Mouse (Mus musculus) left cerebral cortex, postnatal 25 days (tissue): Measurements from ENCODE around the gene Slk. TPM values are rescaled to one million over a fixed set of nuclear protein-coding genes. Genes with fewer than 3 reads are reported as not detected.

Source experiments
- DNase-seq, 2 experiments: peaks; one replicate each; pipeline ENCODE4 v3.0.0; 2022; ENCODE audit warnings: low spot score in 2 of 2, mixed read lengths in 1 of 2
- intact Hi-C: fragments of 180-260 bp; cut with DNase I; formaldehyde crosslinking; loops from one replicate; pipeline ENCODE4 v1.15.1; 2025
- total RNA-seq, 2 experiments: library from RNA; stranded (reverse); gene quantifications; 2 replicates each; pipeline ENCODE4 v1.2.3; 2021

Gene Slk
- 10 to 100 TPM; 57.1 to 57.6 TPM for total RNA-seq

GRCm38 (mm10) chr19:47579225-47579787, at the start of gene Slk:
Gene Slk (plus strand): TSS chr19:47579678.
- peak; percentile 77 to 85 for DNase-seq
- intact Hi-C loops = loop anchor here (2.0 kb wide), 2 partner anchors 43 to 73 kb away; partner anchors contain the start of gene Stn1

GRCm38 (mm10) chr19:47531309-47531708, 48.2 kb upstream of the Slk start:
- no peak for DNase-seq
- intact Hi-C loops = no loop called here

- DNase-seq = no peak
- intact Hi-C loops = no loop called here
These were observed 47.0 kb upstream of the Slk start for GRCm38 (mm10) chr19:47532449-47532848.

GRCm38 (mm10) chr19:47534131-47534530, 45.3 kb upstream of the Slk start:
- intact Hi-C loops = no loop called here
- DNase-seq = peak; percentile 48 to 71

- peak; percentile 96 to 98 for DNase-seq
- intact Hi-C loops = loop anchor here (2.0 kb wide), 1 partner anchor 42 kb away; the partner anchor contains the start of gene Slk
These were observed 42.8 kb upstream of the Slk start for GRCm38 (mm10) chr19:47536521-47537299.

- intact Hi-C loops = loop anchor here (2.0 kb wide), 1 partner anchor 41 kb away; the partner anchor contains the start of gene Slk
- no peak for DNase-seq
These were observed 42.1 kb upstream of the Slk start, which contains the start of gene Stn1 for GRCm38 (mm10) chr19:47537300-47537792. Gene Stn1 (minus strand): TSS chr19:47537507.

- intact Hi-C loops = loop anchor here (2.0 kb wide), 1 partner anchor 41 kb away; the partner anchor contains the start of gene Slk
These were observed 41.6 kb upstream of the Slk start for GRCm38 (mm10) chr19:47537879-47538278.

GRCm38 (mm10) chr19:47538801-47539200, 40.7 kb upstream of the Slk start:
- intact Hi-C loops = no loop called here
- no peak for DNase-seq

More at GRCm38 (mm10) chr19:47537879-47538278, 41.6 kb upstream of the Slk start:
- DNase-seq = no peak

GRCm38 (mm10) chr19:47542441-47542840, 37.0 kb upstream of the Slk start:
- intact Hi-C loops = no loop called here
- DNase-seq = peak in 1 of 2 experiments; percentile 64

- no peak for DNase-seq
- intact Hi-C loops = no loop called here
These were observed 34.4 kb upstream of the Slk start for GRCm38 (mm10) chr19:47545055-47545454.

- DNase-seq = no peak
- intact Hi-C loops = no loop called here
These were observed 34.0 kb upstream of the Slk start for GRCm38 (mm10) chr19:47545528-47545927.

GRCm38 (mm10) chr19:47548432-47549076, 30.9 kb upstream of the Slk start:
- intact Hi-C loops = no loop called here
- no peak for DNase-seq

GRCm38 (mm10) chr19:47549174-47549573, 30.3 kb upstream of the Slk start:
- peak in 1 of 2 experiments; percentile 59 for DNase-seq
- intact Hi-C loops = no loop called here

GRCm38 (mm10) chr19:47549584-47549983, 29.9 kb upstream of the Slk start:
- DNase-seq = no peak
- intact Hi-C loops = no loop called here

GRCm38 (mm10) chr19:47559145-47559544, 20.3 kb upstream of the Slk start:
- intact Hi-C loops = no loop called here
- no peak for DNase-seq

GRCm38 (mm10) chr19:47559751-47560512, 19.5 kb upstream of the Slk start:
- intact Hi-C loops = no loop called here
- peak; percentile 53 to 79 for DNase-seq

- intact Hi-C loops = no loop called here
- no peak for DNase-seq
These were observed 18.8 kb upstream of the Slk start for GRCm38 (mm10) chr19:47560544-47561161.

GRCm38 (mm10) chr19:47561996-47562441, 17.5 kb upstream of the Slk start:
- DNase-seq = no peak
- intact Hi-C loops = no loop called here

GRCm38 (mm10) chr19:47563715-47564114, 15.8 kb upstream of the Slk start:
- no peak for DNase-seq
- intact Hi-C loops = no loop called here
